Mouse (Mus musculus): ENCODE data around the gene Nr2c2ap.

The Nr2c2ap gene

DNA sequence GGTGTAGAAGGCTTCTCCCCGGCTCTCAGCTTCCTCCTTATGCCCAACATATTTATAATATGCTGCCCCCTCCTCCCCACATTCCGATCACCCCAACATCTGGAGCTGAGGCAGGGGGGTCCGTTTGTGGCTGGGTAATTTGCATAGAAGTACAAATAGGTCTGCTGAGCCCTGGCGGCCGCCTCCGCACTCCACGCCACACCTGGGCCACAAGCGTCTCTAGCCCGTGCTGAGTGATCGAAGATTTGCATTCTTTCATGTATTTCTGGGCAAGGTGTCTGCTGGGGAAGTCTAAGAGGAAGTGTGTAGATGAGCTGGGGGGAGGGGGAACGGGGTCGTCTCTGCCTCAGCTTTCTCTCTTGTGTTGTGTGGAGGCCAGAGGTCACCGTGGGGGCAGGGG lies 28.9 kb downstream of the Nr2c2ap start:
- no peak for DNase-seq (ENCODE audit: low spot score in 2 of 2)

DNA sequence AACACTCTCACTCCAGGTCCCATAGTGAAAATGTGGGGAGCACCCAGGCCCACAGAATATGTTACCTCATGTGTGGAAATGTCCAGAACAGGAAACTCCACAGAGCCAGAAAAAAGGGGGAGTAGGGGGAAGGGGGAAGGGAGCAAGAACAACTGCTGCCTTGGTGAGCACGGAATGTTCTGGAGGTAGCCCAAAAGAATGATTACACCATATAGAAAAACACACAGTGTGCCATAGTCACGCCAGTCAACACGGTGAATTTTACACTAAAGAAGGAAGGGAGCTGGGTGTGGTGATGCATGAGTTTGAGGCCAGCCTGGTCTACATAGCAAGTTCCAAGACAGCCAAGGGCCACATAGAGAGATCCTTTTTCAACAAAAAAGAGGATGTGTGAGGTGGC lies 32.2 kb downstream of the Nr2c2ap start:
- no peak for DNase-seq (ENCODE audit: low spot score in 2 of 2)

DNA sequence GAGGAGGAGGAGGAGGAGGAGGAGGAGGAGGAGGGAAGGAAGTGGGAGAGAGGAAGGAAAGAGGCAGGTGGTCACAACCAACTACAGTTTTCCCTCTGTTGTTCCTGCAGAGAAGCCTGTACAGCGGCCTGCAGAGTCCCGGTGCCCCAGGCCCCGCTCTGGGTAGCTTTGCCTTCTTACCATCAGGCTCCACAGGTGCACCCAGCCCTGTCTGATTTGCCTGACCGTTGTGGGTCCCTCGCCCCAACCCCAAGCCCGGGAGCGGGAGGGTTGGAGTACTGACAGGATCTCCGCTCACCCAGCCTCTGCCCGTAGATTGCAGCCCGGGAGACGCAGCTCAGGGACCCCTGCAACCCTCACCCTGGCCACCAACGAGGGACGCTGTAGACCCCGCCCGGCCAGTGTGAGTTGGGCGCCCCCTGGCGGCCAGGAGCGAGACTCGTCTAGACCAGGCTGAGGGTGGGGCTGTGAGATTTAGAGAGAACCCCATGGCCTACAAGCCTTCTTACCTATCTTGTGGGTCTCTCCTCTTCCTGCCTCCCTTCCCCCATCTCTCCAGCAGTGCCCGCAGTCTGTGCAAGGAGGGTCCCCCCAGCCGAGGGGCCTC lies 35.5 kb downstream of the Nr2c2ap start:
- peak; percentile 51 to 71 for DNase-seq (ENCODE audit: low spot score in 2 of 2)

DNA sequence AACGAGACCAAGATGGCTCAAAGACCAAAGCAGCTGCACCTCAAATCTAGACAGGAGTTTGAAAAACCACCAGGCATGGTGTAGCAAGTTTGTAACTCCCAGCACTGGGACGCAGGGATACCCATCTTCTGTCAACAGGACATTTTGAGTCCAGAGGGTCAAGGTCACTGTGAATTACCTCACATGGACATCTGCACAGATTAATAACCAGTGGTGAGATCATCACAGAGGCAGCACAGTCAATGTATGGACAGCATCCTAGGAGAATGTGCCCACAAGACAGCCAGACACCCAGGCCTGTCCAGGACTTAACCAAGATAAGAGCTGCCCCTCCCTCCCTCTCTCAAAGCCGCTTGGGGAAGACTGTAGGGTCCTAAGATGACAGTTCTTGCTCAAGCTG lies 39.0 kb downstream of the Nr2c2ap start:
- no peak for DNase-seq (ENCODE audit: low spot score in 2 of 2)

DNA sequence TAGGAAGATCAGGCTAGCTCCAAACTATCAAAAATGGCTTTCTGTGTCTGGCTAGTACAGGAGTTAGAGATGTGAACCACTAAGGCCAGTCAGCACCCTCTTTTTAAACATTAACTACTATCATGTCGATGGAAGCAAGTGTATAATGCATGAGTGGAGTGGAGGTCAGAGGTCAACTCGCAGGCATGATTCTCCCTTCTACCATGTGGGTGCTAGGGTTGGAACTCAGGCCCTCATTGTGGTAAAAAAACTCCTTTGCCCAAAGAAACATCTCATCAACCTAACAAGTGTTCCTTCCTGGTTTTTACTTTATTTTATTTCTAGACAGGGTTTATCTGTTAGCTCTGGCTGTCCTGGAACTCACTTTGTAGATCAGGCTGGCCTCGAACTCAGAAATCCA lies 39.6 kb downstream of the Nr2c2ap start:
- DNase-seq (ENCODE audit: low spot score in 2 of 2), result no peak

DNA sequence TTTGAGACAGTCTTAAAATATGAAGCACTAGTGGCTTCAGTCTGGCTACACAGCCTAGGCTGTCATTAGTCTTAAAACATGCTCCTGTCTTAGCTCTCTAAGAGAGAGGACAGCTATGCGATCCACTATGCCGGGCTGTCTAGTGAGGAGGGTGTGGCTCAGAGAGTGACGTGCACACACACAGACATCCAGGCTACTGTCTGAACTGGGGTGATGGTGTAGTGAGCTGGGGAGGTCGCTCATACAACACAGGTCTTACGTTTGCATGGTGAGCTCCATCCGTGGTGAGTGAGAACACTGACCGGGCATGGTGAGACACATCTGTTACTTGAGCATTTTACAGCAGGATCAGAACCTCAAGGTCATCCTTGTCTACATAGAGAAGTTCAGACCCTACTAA lies 40.1 kb downstream of the Nr2c2ap start:
- no peak for DNase-seq (ENCODE audit: low spot score in 2 of 2)

DNA sequence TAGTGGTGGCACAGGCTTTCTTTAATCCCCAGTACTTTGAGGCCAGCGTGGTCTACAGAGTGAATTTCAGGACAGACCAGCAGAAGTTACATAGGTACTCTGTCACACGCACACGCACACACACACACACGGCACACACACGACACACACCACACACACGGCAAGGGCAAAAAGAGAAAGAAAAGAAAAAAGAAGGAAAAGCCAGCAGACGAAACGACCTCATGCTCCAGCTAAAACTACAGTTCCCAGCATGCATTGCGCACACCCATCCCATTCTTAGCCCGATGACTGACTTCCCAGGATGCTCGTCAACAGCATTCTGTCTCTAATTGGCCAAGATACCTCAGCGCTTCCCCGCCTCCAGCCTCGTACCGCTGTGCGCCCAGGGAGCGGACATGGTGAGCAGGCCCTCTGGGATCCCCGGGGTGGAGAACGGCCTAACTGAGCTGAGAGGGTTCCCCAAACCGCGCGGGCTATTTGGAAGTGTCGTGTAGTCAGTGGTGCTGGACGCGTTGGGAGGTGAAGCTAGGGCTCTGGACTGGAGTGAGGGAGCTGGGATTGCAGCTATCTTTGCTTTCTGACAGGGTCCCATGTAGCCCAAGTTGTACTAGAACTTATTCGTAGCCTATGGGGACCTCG lies 41.0 kb downstream of the Nr2c2ap start, which contains the start of gene Tmem161a:
Gene Tmem161a, plus strand, starts transcription at position 314 of the 639 bp plus-strand sequence.
- DNase-seq (ENCODE audit: low spot score in 2 of 2), result peak; percentile 96 to 97

DNA sequence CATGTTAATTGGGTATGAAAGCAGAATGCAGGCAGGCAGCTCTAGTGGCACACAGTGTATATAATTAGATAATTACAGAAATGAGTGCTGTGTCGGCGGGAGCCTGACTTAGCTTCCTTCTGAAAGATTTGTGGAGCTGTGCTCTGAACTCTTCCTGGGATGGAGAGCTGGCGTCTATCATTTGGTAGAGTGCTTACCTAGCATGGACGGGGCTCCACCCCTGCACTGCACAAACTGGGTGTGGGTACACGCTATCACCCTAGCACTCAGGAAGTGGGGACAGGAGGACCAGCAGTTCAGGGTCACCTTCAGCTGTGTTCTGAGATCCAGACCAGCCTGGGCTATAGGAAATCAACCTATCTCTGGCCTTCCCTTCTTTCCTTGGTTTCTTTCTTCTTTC lies 42.2 kb downstream of the Nr2c2ap start:
- no peak for DNase-seq (ENCODE audit: low spot score in 2 of 2)

DNA sequence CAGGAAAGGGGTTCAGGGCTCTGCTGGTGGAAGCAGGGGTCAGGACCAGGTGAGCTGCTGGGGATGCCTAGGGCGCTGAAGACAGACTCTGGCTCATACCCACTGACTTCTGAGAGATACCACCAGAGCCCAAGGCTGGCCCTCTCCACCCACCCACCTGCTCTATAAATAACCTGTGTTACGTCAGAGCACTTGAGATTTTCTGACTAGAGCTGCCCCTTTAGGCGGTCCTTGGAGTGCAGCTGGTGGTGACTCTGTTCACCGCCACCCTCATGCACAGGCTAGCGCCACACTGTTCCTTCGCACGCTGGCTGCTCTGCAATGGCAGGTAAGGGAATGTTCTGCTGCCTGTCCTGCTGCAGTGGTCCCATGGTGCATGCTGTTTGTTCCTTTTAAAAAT lies 42.9 kb downstream of the Nr2c2ap start:
- DNase-seq (ENCODE audit: low spot score in 2 of 2), result no peak

DNA sequence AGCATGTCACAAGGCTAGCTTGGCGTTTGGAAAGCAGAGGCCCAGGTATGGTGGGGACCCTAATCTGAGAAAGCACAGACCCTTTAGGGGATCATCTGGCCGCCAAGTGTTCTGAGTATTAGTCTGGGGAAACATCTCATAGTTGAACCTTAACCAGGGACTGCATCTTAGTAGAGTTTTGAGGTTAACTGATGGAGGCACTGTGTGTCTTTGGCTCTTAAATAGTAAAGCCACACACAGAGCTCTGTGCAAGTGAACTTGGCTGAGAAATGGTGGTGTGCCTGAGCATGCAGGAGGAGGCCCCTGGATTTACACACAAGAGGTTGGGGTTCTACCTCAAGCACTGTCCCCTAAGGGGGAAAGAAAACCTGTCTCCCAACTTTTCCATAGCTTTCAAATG lies 47.1 kb downstream of the Nr2c2ap start:
- no peak for DNase-seq (ENCODE audit: low spot score in 2 of 2)

DNA sequence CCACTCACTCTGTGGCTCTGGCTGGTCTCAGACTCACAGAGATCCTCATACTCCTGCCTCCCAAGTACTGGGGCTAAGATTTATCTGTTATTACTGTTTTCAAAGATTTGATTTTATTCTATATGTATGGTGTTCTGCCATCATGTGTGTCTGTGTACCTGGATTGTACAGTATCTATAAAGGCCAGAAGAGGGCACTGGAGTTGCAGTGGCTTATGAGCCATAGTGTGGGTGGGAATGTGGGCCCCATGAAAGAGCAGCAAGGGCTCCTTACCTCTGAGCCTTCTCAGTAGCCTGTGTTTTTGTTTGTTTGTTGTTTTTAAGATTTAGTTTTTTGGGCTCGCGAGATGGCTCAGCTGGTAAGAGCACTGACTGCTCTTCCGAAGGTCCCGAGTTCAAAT lies 47.9 kb downstream of the Nr2c2ap start:
- no peak for DNase-seq (ENCODE audit: low spot score in 2 of 2)

DNA sequence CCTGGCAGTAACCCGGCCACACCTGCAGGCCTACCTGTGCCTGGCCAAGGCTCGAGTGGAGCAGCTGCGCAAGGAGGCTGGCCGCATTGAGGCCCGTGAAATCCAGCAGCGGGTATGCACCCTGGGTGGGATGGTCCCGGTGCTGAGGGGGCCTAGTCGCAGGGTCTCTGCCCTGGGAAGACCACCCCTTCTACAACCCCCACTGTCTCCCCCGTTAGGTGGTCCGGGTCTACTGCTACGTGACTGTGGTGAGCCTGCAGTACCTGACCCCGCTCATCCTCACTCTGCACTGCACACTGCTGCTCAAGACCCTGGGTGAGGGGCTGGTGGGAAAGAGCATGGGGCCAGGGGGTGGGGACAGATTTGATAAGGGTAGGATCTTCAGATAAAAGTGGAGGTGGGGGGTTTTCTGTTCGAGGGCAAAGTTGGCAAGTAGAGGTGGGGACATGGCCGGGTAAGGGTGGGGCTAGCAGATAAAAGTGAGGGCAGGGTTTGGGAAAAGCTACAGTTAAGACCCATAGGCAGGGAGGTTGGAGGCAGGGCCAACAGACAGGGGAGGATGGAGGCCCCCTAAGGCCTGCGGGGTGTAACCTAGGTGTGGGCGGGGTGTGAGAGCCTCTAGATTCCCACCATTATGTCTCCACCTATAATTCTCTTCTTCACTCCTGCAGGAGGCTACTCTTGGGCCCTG lies 50.2 kb downstream of the Nr2c2ap start:
- no peak for DNase-seq (ENCODE audit: low spot score in 2 of 2)

DNA sequence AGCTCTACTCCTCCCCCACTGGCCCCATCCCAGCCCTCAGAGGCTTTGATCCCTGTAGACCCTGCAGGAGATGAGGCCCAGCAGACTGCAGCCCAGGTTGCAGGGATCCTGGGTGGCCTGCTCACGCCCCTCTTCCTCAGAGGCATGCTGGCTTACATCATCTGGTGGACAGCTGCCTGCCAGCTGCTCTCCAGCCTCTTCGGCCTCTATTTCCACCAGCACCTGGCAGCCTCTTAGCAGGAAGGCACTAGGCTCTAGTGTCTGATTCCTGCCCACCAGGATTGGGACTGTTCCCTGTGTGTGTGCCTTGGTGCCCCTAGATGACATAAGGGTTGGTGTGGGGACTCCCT lies 50.7 kb downstream of the Nr2c2ap start:
- no peak for DNase-seq (ENCODE audit: low spot score in 2 of 2)

DNA sequence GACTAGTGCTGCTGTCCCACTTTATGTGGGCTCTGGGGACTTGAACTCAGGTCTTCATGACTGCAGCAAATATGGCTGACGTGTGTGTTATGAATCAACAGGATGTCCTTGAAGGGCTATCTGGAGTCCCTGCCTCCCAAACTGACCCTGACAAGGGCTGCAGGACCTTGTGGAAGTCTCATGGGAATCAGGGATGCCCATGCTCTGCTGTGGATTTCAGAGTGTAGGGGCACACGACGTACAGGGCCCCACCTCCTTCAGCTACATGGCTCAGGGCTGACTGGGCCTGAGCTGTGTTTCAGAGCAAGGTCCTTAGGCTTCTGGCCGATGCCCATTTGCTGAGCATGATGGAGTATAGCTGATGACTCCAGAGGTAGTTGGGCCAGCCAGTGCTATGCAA lies 52.1 kb downstream of the Nr2c2ap start:
- no peak for DNase-seq (ENCODE audit: low spot score in 2 of 2)
